Mouse (Mus musculus): ENCODE measurements at regions not wholly inside any gene's neighbourhood (a gene's known extent, or its start where the extent isn't known, plus 50 kb on each side); places are given as distances from the start of the nearest gene placed in this dataset.
A peak's percentile ranks its signal among the peaks of the same experiment; 100 is the strongest.

- no peak for DNase-seq
Observed at GRCm38 (mm10) chr11:45058658-45059057, 441.5 kb downstream of the Ebf1 start.

GRCm38 (mm10) chr11:45066592-45066991 lies 449.5 kb downstream of the Ebf1 start:
- DNase-seq, result no peak

GRCm38 (mm10) chr11:45070280-45070679 lies 453.2 kb downstream of the Ebf1 start:
- DNase-seq, result no peak

- DNase-seq, result no peak
Observed at GRCm38 (mm10) chr11:45071195-45071594, 454.1 kb downstream of the Ebf1 start.

GRCm38 (mm10) chr11:45084506-45085037 lies 467.5 kb downstream of the Ebf1 start:
- no peak for DNase-seq

- no peak for DNase-seq
Observed at GRCm38 (mm10) chr11:45085145-45085544, 468.0 kb downstream of the Ebf1 start.

GRCm38 (mm10) chr11:45087186-45087915 lies 470.2 kb downstream of the Ebf1 start:
- DNase-seq, result no peak

- no peak for DNase-seq
Observed at GRCm38 (mm10) chr11:45088286-45088685, 471.2 kb downstream of the Ebf1 start.

GRCm38 (mm10) chr11:45089561-45089960 lies 472.4 kb downstream of the Ebf1 start:
- DNase-seq, result no peak

- DNase-seq, result peak; percentile 57 to 66
Observed at GRCm38 (mm10) chr11:45103498-45104336, 486.6 kb downstream of the Ebf1 start.

- no peak for DNase-seq
Observed at GRCm38 (mm10) chr11:45116702-45117101, 499.6 kb downstream of the Ebf1 start.

- no peak for DNase-seq
Observed at GRCm38 (mm10) chr11:45123276-45123675, 506.2 kb downstream of the Ebf1 start.

GRCm38 (mm10) chr11:45136781-45137180 lies 519.7 kb downstream of the Ebf1 start:
- no peak for DNase-seq

GRCm38 (mm10) chr11:45138351-45138975 lies 521.3 kb downstream of the Ebf1 start:
- no peak for DNase-seq

GRCm38 (mm10) chr11:45140490-45140889 lies 523.4 kb downstream of the Ebf1 start:
- no peak for DNase-seq

- DNase-seq, result no peak
Observed at GRCm38 (mm10) chr11:45154070-45154469, 537.0 kb downstream of the Ebf1 start.

GRCm38 (mm10) chr11:45154497-45154896 lies 537.4 kb downstream of the Ebf1 start:
- DNase-seq, result no peak

GRCm38 (mm10) chr11:45155782-45156181 lies 538.7 kb downstream of the Ebf1 start:
- DNase-seq, result no peak

GRCm38 (mm10) chr11:45158282-45158681 lies 541.2 kb downstream of the Ebf1 start:
- DNase-seq, result no peak

- no peak for DNase-seq
Observed at GRCm38 (mm10) chr11:45160871-45161270, 543.8 kb downstream of the Ebf1 start.

- no peak for DNase-seq
Observed at GRCm38 (mm10) chr11:45173546-45173945, 556.4 kb downstream of the Ebf1 start.

GRCm38 (mm10) chr11:45174071-45174470 lies 557.0 kb downstream of the Ebf1 start:
- no peak for DNase-seq

All from cerebellum, postnatal 10 days (tissue).